Mouse (Mus musculus): Measurements from ENCODE around the gene Nos3. TPM values are rescaled to one million over a fixed set of nuclear protein-coding genes. Genes with fewer than 3 reads are reported as not detected.

Nos3 gene
- total and polyA plus RNA-seq, 2 experiments = 1.1 to 2.9 TPM

DNA sequence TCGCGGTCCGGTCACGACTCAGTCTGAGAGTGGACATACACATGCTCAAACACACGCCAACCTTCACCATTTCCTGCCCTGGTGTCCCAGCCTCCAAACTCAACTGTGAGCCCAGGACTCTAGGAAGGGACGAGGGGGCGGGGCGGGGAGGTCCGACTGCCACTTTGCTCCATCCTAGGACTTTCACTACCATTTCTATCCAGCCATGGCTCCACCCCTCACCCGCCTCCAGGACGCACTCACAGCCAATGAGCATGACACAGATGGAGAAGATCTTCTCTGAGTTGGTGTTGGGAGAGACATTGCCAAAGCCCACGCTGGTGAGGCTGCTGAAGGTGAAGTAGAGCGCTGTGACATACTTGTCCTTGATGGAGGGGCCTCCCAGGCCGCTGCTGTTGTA, 39.4 kb upstream of the Nos3 start:
- H3K4me3 ChIP-seq (ENCODE audit: insufficient read depth, low read depth, low read length) = no peak overlapping the region
- H3K27me3 ChIP-seq (ENCODE audit: control insufficient read depth, insufficient read depth, low read length) = no peaks in the 10 kb centered on the region
- no peaks in the 10 kb centered on the region for H3K79me2 ChIP-seq (ENCODE audit: control insufficient read depth, insufficient read depth, low read length)
- H3K9ac ChIP-seq (ENCODE audit: low read depth, low read length) = no peak overlapping the region
- H3K36me3 ChIP-seq (ENCODE audit: control insufficient read depth, insufficient read depth, low read length) = no peaks in the 10 kb centered on the region
- no peaks in the 10 kb centered on the region for H3K4me1 ChIP-seq (ENCODE audit: control insufficient read depth, insufficient read depth, low read length)
- 43% methylated on average over 14 of the region's 14 CpGs for WGBS
- no peak for DNase-seq (ENCODE audit: extremely low read depth, low read depth, low spot score)
- no peak overlapping the region for H3K27ac ChIP-seq (replicated peaks; ENCODE audit: insufficient read depth, low read depth, low read length)
- no peak for TF ChIP-seq POLR2A (IDR thresholded peaks at IDR 0.05; ENCODE audit: extremely low read depth, insufficient read depth, low read length)
- TF ChIP-seq CTCF (IDR thresholded peaks at IDR 0.05; ENCODE audit: low read depth, low read length) = no peak

DNA sequence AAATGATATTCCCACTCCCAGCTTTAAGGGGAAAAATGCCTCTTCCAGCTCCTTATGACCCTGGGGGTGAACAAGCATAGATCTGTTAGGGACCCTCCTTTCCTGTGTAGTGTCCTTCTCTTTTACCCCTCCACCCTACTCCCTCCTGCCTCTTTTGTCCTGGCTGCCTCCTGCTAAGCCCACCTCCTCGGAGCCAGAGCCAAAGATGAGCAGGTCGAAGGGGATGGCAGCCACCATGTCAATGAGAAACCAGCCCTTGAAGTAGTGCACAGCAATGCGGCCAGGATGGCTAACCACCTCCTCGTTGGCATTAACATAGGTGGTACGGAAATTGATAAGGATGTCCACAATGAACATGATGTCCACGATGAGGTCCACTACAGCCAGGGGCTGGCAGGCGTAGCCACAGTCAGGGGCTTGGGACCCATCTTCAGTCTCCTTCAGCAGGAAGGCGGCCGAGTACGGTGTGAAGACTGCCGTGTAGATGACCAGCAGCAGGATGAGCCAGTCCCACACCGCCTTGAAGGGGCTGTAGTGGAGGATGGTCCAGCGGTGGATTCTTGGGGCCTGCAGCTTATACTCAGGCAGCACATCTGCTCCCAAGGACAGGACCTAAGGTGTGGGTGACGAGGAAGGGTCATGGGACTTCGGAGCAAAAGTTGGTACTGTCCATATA, 38.3 kb upstream of the Nos3 start:
- 90% methylated on average over 15 of the region's 15 CpGs for WGBS
- TF ChIP-seq POLR2A (IDR thresholded peaks at IDR 0.05; ENCODE audit: extremely low read depth, insufficient read depth, low read length) (no peak), CTCF (IDR thresholded peaks at IDR 0.05; ENCODE audit: low read depth, low read length) (no peak)
- no peak for DNase-seq (ENCODE audit: extremely low read depth, low read depth, low spot score)

DNA sequence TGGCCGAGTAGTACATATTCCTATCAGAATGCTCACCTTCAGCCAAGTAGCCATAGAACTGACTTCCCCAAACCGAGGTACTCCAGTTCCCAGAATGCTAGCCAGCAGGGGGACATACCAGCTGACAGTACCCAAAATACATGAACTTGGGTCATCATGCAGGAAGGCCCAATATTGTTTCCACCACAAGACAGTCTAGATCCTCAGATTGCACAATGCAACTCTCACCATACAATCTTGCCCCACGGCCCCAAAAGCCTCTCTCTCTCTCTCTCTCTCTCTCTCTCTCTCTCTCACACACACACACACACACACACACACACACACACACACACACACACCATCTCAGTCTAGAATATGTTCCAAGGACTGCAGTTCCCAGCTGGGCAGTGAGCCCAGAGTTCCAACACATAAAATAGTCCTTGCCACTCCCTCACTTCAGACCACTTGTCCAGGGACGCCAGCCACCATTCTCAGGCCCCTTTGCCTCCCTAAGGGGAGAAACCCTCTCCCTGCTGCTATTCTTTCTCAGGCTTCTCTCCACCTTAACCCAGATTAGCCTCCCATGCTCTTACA, 37.7 kb upstream of the Nos3 start:
- no peaks in the 10 kb centered on the region for H3K27me3 ChIP-seq (ENCODE audit: control insufficient read depth, insufficient read depth, low read length)
- H3K27ac ChIP-seq (replicated peaks; ENCODE audit: insufficient read depth, low read depth, low read length) = no peak overlapping the region
- H3K4me1 ChIP-seq (ENCODE audit: control insufficient read depth, insufficient read depth, low read length) = no peaks in the 10 kb centered on the region
- no peak for DNase-seq (ENCODE audit: extremely low read depth, low read depth, low spot score)
- no peaks in the 10 kb centered on the region for H3K79me2 ChIP-seq (ENCODE audit: control insufficient read depth, insufficient read depth, low read length)
- no peaks in the 10 kb centered on the region for H3K36me3 ChIP-seq (ENCODE audit: control insufficient read depth, insufficient read depth, low read length)
- TF ChIP-seq CTCF (IDR thresholded peaks at IDR 0.05; ENCODE audit: low read depth, low read length) (no peak), POLR2A (IDR thresholded peaks at IDR 0.05; ENCODE audit: extremely low read depth, insufficient read depth, low read length) (no peak)
- no peak overlapping the region for H3K4me3 ChIP-seq (ENCODE audit: insufficient read depth, low read depth, low read length)
- no peak overlapping the region for H3K9ac ChIP-seq (ENCODE audit: low read depth, low read length)
- WGBS = 74% methylated on average over 4 of the region's 4 CpGs

More for the DNA sequence above, 38.3 kb upstream of the Nos3 start:
- Histone ChIP-seq H3K27ac (replicated peaks; ENCODE audit: insufficient read depth, low read depth, low read length) (no peak overlapping the region), H3K9ac (ENCODE audit: low read depth, low read length) (no peak overlapping the region), H3K79me2 (ENCODE audit: control insufficient read depth, insufficient read depth, low read length) (no peaks in the 10 kb centered on the region), H3K4me3 (ENCODE audit: insufficient read depth, low read depth, low read length) (no peak overlapping the region), H3K27me3 (ENCODE audit: control insufficient read depth, insufficient read depth, low read length) (no peaks in the 10 kb centered on the region), H3K4me1 (ENCODE audit: control insufficient read depth, insufficient read depth, low read length) (no peaks in the 10 kb centered on the region), H3K36me3 (ENCODE audit: control insufficient read depth, insufficient read depth, low read length) (no peaks in the 10 kb centered on the region)

DNA sequence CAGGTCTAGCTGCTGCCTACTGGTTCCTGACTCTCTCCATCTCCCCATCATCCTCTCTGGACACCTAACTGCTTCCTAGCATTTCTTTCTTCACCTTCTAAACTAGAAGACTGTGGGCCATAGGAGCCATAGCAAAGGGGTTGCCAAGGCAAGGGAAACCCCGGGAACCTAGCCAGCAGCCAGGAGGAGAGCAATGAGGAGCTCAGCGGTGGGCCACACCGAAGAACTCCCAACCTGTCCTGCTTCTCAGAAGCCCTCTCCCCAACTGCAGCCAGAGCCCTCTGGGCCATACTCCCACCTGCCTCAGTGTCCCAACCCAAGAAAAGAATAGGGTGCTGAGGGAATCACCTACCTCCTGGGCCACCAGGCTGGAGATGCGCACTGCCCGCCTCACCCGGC, 35.8 kb upstream of the Nos3 start:
- no peak overlapping the region for H3K9ac ChIP-seq (ENCODE audit: low read depth, low read length)
- TF ChIP-seq CTCF (IDR thresholded peaks at IDR 0.05; ENCODE audit: low read depth, low read length) = no peak
- no peak for TF ChIP-seq POLR2A (IDR thresholded peaks at IDR 0.05; ENCODE audit: extremely low read depth, insufficient read depth, low read length)
- no peak overlapping the region for H3K4me3 ChIP-seq (ENCODE audit: insufficient read depth, low read depth, low read length)

DNA sequence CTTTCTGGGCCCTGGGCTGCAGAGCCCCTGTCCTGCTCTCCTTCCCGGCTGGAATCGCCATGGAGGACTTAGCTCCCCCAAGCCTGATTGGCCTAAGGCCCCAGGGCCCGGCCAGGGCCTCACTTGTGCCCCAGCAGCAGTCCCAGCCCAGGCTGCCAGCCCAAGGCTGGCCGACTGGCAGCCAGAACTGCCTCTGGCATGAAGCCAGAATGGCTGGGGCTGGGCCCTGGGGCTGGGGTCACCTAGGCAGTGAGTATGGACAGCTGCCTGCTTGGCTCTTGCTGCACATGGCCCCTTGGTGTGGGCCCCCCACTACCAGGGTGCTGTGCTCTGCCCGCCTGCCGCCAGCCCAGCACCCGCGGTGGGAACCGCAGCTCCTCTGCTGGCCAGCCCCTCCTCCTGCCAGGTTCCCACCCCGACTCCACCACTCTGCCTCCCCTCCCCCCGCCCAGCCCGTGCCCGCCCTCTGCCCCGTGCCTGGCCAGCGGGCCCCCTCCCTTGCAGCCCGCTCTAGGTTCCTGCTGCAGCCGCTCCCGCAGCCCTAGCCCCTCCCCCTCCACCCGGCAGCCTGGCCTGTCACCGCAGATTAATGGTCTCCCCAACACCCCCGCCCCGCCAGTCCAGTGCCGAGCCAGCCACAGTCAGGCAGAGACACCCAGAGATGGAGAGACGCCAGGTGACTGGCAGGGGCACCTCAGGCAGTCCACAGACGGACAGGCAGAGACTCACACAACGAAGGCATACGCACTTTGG, 35.2 kb upstream of the Nos3 start:
- no peaks in the 10 kb centered on the region for H3K27me3 ChIP-seq (ENCODE audit: control insufficient read depth, insufficient read depth, low read length)
- no peaks in the 10 kb centered on the region for H3K4me1 ChIP-seq (ENCODE audit: control insufficient read depth, insufficient read depth, low read length)
- no peak overlapping the region for H3K4me3 ChIP-seq (ENCODE audit: insufficient read depth, low read depth, low read length)
- 22% methylated on average over 27 of the region's 27 CpGs for WGBS
- H3K36me3 ChIP-seq (ENCODE audit: control insufficient read depth, insufficient read depth, low read length) = no peaks in the 10 kb centered on the region
- no peak overlapping the region for H3K9ac ChIP-seq (ENCODE audit: low read depth, low read length)
- H3K79me2 ChIP-seq (ENCODE audit: control insufficient read depth, insufficient read depth, low read length) = no peaks in the 10 kb centered on the region
- DNase-seq (ENCODE audit: extremely low read depth, low read depth, low spot score) = no peak
- TF ChIP-seq POLR2A (IDR thresholded peaks at IDR 0.05; ENCODE audit: extremely low read depth, insufficient read depth, low read length) (no peak), CTCF (IDR thresholded peaks at IDR 0.05; ENCODE audit: low read depth, low read length) (no peak)
- no peak overlapping the region for H3K27ac ChIP-seq (replicated peaks; ENCODE audit: insufficient read depth, low read depth, low read length)

More for the DNA sequence above, 35.8 kb upstream of the Nos3 start:
- Histone ChIP-seq H3K79me2 (ENCODE audit: control insufficient read depth, insufficient read depth, low read length) (no peaks in the 10 kb centered on the region), H3K36me3 (ENCODE audit: control insufficient read depth, insufficient read depth, low read length) (no peaks in the 10 kb centered on the region), H3K4me1 (ENCODE audit: control insufficient read depth, insufficient read depth, low read length) (no peaks in the 10 kb centered on the region), H3K27me3 (ENCODE audit: control insufficient read depth, insufficient read depth, low read length) (no peaks in the 10 kb centered on the region), H3K27ac (replicated peaks; ENCODE audit: insufficient read depth, low read depth, low read length) (no peak overlapping the region)
- 90% methylated on average over 6 of the region's 6 CpGs for WGBS
- DNase-seq (ENCODE audit: extremely low read depth, low read depth, low spot score) = no peak

DNA sequence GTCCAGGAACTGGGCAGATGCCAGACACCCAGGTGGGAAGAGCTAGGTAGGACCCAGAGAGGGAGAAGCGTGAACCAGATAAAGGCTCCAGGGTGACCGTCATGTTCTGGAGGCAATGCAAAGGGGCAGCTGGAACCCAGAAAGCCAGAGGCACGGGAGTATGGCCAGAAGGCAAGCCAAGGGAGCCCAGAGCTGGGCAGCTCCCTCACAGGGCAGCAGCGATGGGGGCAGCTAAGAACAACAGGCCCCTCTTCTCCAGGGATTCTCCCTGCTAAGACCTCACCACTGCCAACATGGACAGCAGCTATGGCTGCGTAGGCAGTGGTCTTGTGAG, 34.7 kb upstream of the Nos3 start:
- no peaks in the 10 kb centered on the region for H3K27me3 ChIP-seq (ENCODE audit: control insufficient read depth, insufficient read depth, low read length)
- H3K36me3 ChIP-seq (ENCODE audit: control insufficient read depth, insufficient read depth, low read length) = no peaks in the 10 kb centered on the region
- no peak overlapping the region for H3K4me3 ChIP-seq (ENCODE audit: insufficient read depth, low read depth, low read length)
- no peak for DNase-seq (ENCODE audit: extremely low read depth, low read depth, low spot score)
- TF ChIP-seq CTCF (IDR thresholded peaks at IDR 0.05; ENCODE audit: low read depth, low read length) (no peak), POLR2A (IDR thresholded peaks at IDR 0.05; ENCODE audit: extremely low read depth, insufficient read depth, low read length) (no peak)
- H3K9ac ChIP-seq (ENCODE audit: low read depth, low read length) = no peak overlapping the region
- 62% methylated on average over 5 of the region's 5 CpGs for WGBS
- no peak overlapping the region for H3K27ac ChIP-seq (replicated peaks; ENCODE audit: insufficient read depth, low read depth, low read length)
- H3K79me2 ChIP-seq (ENCODE audit: control insufficient read depth, insufficient read depth, low read length) = no peaks in the 10 kb centered on the region
- no peaks in the 10 kb centered on the region for H3K4me1 ChIP-seq (ENCODE audit: control insufficient read depth, insufficient read depth, low read length)
